Mouse (Mus musculus): ENCODE results near the gene Slc37a4. TPM values are rescaled to one million over a fixed set of nuclear protein-coding genes. Genes with fewer than 3 reads are reported as not detected.
"Not testable (repeated sequence)": the region's sequence is repeated elsewhere in the genome, so short reads cannot be mapped to it uniquely, and the experiment has no call there.

Slc37a4 gene
- polyA plus RNA-seq, 1 experiment from 2014 or later: 32.0 TPM

DNA sequence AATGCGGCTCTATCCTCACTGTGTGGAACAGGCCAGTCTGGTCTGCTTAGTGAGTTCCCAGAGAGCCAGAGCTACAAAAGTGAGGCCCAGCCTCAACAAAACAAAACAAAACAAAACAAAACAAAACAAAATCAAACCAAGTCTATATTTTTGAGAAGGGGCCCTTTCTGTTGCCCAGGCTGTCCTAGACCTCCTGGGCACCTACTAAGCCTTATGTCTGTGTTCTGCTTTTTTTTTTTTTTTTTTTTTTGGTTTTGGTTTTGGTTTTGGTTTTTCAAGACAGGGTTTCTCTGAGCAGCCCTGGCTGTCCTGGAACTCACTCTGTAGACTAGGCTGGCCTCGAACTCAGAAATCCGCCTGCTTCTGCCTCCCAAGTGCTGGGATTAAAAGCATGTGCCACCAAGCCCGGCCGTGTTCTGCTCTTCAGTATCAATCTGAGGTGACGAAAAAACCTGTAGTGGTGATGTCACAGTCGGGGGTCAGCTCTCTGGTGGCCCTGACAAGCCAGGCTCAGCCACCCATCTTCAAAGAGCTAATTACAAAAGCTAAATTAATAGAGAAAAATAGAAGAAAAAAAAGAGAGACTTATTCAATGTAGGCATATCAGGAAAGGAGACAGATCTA lies 47.9 kb downstream of the Slc37a4 start:
- H3K27ac ChIP-seq (replicated peaks in 1 of 2; ENCODE audit: control insufficient read depth in 1 of 2, insufficient read depth in 1 of 2, low read depth in 2 of 2, low read length in 2 of 2); H3K4me1 ChIP-seq (ENCODE audit: control insufficient read depth in 2 of 2, insufficient read depth in 2 of 2, low read length in 2 of 2); H3K9ac ChIP-seq (ENCODE audit: low read length); H3K4me3 ChIP-seq (ENCODE audit: control insufficient read depth in 1 of 2, insufficient read depth in 1 of 2, low read depth in 1 of 2, low read length in 2 of 2); H3K4me2 ChIP-seq (ENCODE audit: low read length); H3K36me3 ChIP-seq (ENCODE audit: control insufficient read depth, insufficient read depth, low read length); H3K27me3 ChIP-seq (ENCODE audit: control insufficient read depth, insufficient read depth, low read length); ATAC-seq (ENCODE audit: insufficient number of reproducible peaks, insufficient read depth, low FRiP score, low read depth); H3K9me3 ChIP-seq (ENCODE audit: control insufficient read depth, low read length): not testable (repeated sequence)
- WGBS: 76% methylated on average over 7 of the region's 7 CpGs

DNA sequence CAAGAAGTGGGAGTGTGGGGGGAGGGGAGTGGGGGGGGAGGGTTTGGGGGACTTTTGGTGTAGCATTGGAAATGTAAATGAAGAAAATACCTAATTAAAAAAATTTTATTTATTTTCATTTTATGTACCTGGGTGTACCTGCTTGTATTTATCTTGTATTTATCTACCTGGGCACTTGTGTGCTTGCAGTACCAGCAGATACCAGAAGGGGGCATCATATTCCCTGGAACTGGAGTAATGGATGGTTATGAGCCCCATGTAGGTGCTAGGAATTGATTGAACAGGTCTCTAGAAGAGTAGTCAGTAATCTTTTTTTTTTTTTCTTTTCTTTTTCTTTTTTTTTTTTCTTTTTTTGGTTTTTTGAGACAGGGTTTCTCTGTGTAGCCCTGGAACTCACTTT lies 53.7 kb downstream of the Slc37a4 start:
- no peak overlapping the region for H3K9ac ChIP-seq (ENCODE audit: low read length)
- no peaks in the 10 kb centered on the region for H3K36me3 ChIP-seq (ENCODE audit: control insufficient read depth, insufficient read depth, low read length)
- H3K27me3 ChIP-seq (ENCODE audit: control insufficient read depth, insufficient read depth, low read length): peaks cover 12% of the 10 kb centered on the region
- no peak overlapping the region for H3K4me3 ChIP-seq (ENCODE audit: control insufficient read depth in 1 of 2, insufficient read depth in 1 of 2, low read depth in 1 of 2, low read length in 2 of 2)
- no peak for ATAC-seq (ENCODE audit: insufficient number of reproducible peaks, insufficient read depth, low FRiP score, low read depth)
- no peaks in the 10 kb centered on the region for H3K4me1 ChIP-seq (ENCODE audit: control insufficient read depth in 2 of 2, insufficient read depth in 2 of 2, low read length in 2 of 2)
- no peak overlapping the region for H3K27ac ChIP-seq (replicated peaks in 1 of 2; ENCODE audit: control insufficient read depth in 1 of 2, insufficient read depth in 1 of 2, low read depth in 2 of 2, low read length in 2 of 2)
- H3K4me2 ChIP-seq (ENCODE audit: low read length): no peak overlapping the region
- no peaks in the 10 kb centered on the region for H3K9me3 ChIP-seq (ENCODE audit: control insufficient read depth, low read length)

Small RNAs within 50 kb of the gene (microRNA-seq; reads per million reads assigned to microRNA genes)
- not detected for gene Mir7085

Other genes starting within 250 kb of the Slc37a4 start
- 12.7 and 13.7 TPM in 2 replicates for gene Cbl, start 162.8 kb upstream of the Slc37a4 start, polyA plus RNA-seq (2014; fragmentation: Nextera tagmentation; extraction: Ambion mirVana)
- gene Ccdc153, start 156.2 kb upstream of the Slc37a4 start, polyA plus RNA-seq (2014; fragmentation: Nextera tagmentation; extraction: Ambion mirVana): not detected in 2 replicates
- not detected in 2 replicates for gene Pdzd3, start 145.4 kb upstream of the Slc37a4 start, polyA plus RNA-seq (2014; fragmentation: Nextera tagmentation; extraction: Ambion mirVana)
- gene Nlrx1, start 128.3 kb upstream of the Slc37a4 start, polyA plus RNA-seq (2014; fragmentation: Nextera tagmentation; extraction: Ambion mirVana): 7.0 and 7.3 TPM in 2 replicates
- 1.3 and 2.7 TPM in 2 replicates for gene Abcg4, start 108.2 kb upstream of the Slc37a4 start, polyA plus RNA-seq (2014; fragmentation: Nextera tagmentation; extraction: Ambion mirVana)
- 10.5 and 12.1 TPM in 2 replicates for gene Hinfp, start 91.2 kb upstream of the Slc37a4 start, polyA plus RNA-seq (2014; fragmentation: Nextera tagmentation; extraction: Ambion mirVana)
- gene C2cd2l, start 76.6 kb upstream of the Slc37a4 start, polyA plus RNA-seq (2014; fragmentation: Nextera tagmentation; extraction: Ambion mirVana): 5.4 and 7.7 TPM in 2 replicates
- gene Dpagt1, start 70.8 kb upstream of the Slc37a4 start, polyA plus RNA-seq (2014; fragmentation: Nextera tagmentation; extraction: Ambion mirVana): 34.7 and 37.8 TPM in 2 replicates
- 153 and 167 TPM in 2 replicates for gene H2afx, start 62.2 kb upstream of the Slc37a4 start, polyA plus RNA-seq (2014; fragmentation: Nextera tagmentation; extraction: Ambion mirVana)
- 110 and 112 TPM in 2 replicates for gene Hmbs, start 52.6 kb upstream of the Slc37a4 start, polyA plus RNA-seq (2014; fragmentation: Nextera tagmentation; extraction: Ambion mirVana)
- gene Vps11, start 35.2 kb upstream of the Slc37a4 start, polyA plus RNA-seq (2014; fragmentation: Nextera tagmentation; extraction: Ambion mirVana): 17.8 and 21.4 TPM in 2 replicates
- 12.7 and 12.9 TPM in 2 replicates for gene Hyou1, start 17.4 kb upstream of the Slc37a4 start, polyA plus RNA-seq (2014; fragmentation: Nextera tagmentation; extraction: Ambion mirVana)
- 1,406 and 1,617 TPM in 2 replicates for gene Rps25, start 10.3 kb downstream of the Slc37a4 start, polyA plus RNA-seq (2014; fragmentation: Nextera tagmentation; extraction: Ambion mirVana)
- 74.0 and 85.4 TPM in 2 replicates for gene Trappc4, start 10.7 kb downstream of the Slc37a4 start, polyA plus RNA-seq (2014; fragmentation: Nextera tagmentation; extraction: Ambion mirVana)
- 19.5 and 20.9 TPM in 2 replicates for gene Ccdc84, start 21.7 kb downstream of the Slc37a4 start, polyA plus RNA-seq (2014; fragmentation: Nextera tagmentation; extraction: Ambion mirVana)
- gene Foxr1, start 44.3 kb downstream of the Slc37a4 start, polyA plus RNA-seq (2014; fragmentation: Nextera tagmentation; extraction: Ambion mirVana): not detected in 2 replicates
- not detected in 2 replicates for gene Upk2, start 58.1 kb downstream of the Slc37a4 start, polyA plus RNA-seq (2014; fragmentation: Nextera tagmentation; extraction: Ambion mirVana)
- gene Bcl9l, start 86.0 kb downstream of the Slc37a4 start, polyA plus RNA-seq (2014; fragmentation: Nextera tagmentation; extraction: Ambion mirVana): 12.1 and 12.5 TPM in 2 replicates
- not detected in 2 replicates for gene Cxcr5, start 165.0 kb downstream of the Slc37a4 start, polyA plus RNA-seq (2014; fragmentation: Nextera tagmentation; extraction: Ambion mirVana)
- 12.9 and 14.9 TPM in 2 replicates for gene Ddx6, start 208.0 kb downstream of the Slc37a4 start, polyA plus RNA-seq (2014; fragmentation: Nextera tagmentation; extraction: Ambion mirVana)

Measured in heart, embryonic 14.5 days (tissue).